Mouse (Mus musculus) limb, embryonic 12.5 days (tissue): ENCODE measurements at regions not wholly inside any gene's neighbourhood (a gene's known extent, or its start where the extent isn't known, plus 50 kb on each side); places are given as distances from the start of the nearest gene placed in this dataset.

Experiments used
- ATAC-seq: fragments of 200-750 bp; cut with Nextera tagmentation; 2 replicates; pipeline ENCODE4 v1.8.0; 2017; ENCODE audit warnings: low read depth, moderate TSS enrichment; ENCODE audit not compliant: insufficient number of reproducible peaks, insufficient read depth, low FRiP score, low TSS enrichment
- H3K27ac ChIP-seq: fragments of 300-500 bp; sonication (generic); 2 replicates; pipeline ENCODE4 v1.5.1; 2016; ENCODE audit warnings: mild to moderate bottlenecking, moderate library complexity
- H3K27me3 ChIP-seq: fragments of 300-500 bp; sonication (generic); 2 replicates; pipeline ENCODE4 v1.6.1; 2016; ENCODE audit warnings: mild to moderate bottlenecking, moderate library complexity
- H3K36me3 ChIP-seq: fragments of 300-500 bp; sonication (generic); 2 replicates; pipeline ENCODE4 v1.6.1; 2016; ENCODE audit warnings: mild to moderate bottlenecking, moderate library complexity
- H3K4me1 ChIP-seq: fragments of 300-500 bp; sonication (generic); replicated peaks from 2 replicates; pipeline ENCODE4 v1.6.1; 2016
- H3K4me2 ChIP-seq: fragments of 300-500 bp; sonication (generic); 2 replicates; pipeline ENCODE4 v1.6.1; 2016; ENCODE audit warnings: mild to moderate bottlenecking, moderate library complexity
- H3K4me3 ChIP-seq: fragments of 300-500 bp; sonication (generic); replicated peaks from 2 replicates; pipeline ENCODE4 v1.5.1; 2016; ENCODE audit warnings: mild to moderate bottlenecking
- H3K9ac ChIP-seq: fragments of 300-500 bp; sonication (generic); replicated peaks from 2 replicates; pipeline ENCODE4 v1.6.1; 2016; ENCODE audit warnings: mild to moderate bottlenecking, moderate library complexity
- H3K9me3 ChIP-seq: fragments of 300-500 bp; sonication (generic); 2 replicates; pipeline ENCODE4 v1.6.1; 2016; ENCODE audit warnings: mild to moderate bottlenecking, moderate library complexity
- WGBS: fragments of 180-500 bp; shearing (Covaris S2); methylation state at CpG from one replicate; pipeline ENCODE4 v1.1.7; 2016; 5-methylcytosine and 5-hydroxymethylcytosine counted together

DNA sequence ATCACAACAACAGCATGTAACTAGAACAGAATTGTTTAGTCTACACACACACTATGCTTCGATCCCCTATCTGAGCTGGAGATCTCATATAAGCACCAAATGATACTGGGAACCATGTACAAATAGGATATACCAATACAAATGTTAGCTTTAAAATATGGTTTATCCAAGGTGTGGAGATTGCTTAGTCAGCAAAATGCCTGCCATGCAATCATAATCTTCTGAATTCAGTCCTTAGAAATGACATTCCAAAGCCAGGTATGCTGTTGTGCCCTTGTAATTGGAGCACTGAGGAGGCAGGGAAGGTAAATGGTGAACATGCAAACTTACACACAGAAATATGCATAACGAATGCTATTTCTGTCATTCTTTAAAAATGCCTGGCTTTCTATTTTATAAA lies 54.0 kb upstream of the Thsd7b start:
- H3K9ac ChIP-seq: no peak overlapping the region
- H3K4me2 ChIP-seq: no peak overlapping the region
- H3K27me3 ChIP-seq: no peaks in the 10 kb centered on the region
- no peaks in the 10 kb centered on the region for H3K36me3 ChIP-seq
- 86% methylated on average over 2 of the region's 2 CpGs for WGBS
- ATAC-seq: no peak
- no peaks in the 10 kb centered on the region for H3K9me3 ChIP-seq
- H3K4me3 ChIP-seq: no peak overlapping the region
- no peaks in the 10 kb centered on the region for H3K4me1 ChIP-seq
- no peak overlapping the region for H3K27ac ChIP-seq

DNA sequence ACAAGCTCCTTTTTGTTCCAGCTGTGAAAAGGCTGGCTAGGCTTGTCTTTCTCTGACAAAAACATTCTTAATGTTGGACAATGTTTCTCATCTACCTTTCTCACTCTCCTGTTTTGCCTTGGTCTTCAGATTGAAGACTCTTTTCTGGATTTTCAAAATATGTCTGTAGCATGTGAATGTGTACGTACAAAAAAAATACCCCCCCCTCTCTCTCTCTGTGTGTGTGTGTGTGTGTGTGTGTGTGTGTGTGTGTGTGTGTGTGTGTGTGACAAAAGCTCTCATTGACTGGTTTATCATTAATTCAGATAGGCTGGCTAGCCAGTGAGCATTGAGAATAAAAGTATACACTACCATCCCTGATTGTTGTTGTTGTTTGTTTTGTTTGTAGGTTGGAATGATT lies 64.3 kb upstream of the Thsd7b start:
- H3K27me3 ChIP-seq: no peaks in the 10 kb centered on the region
- no peak overlapping the region for H3K27ac ChIP-seq
- H3K9me3 ChIP-seq: no peaks in the 10 kb centered on the region
- H3K4me3 ChIP-seq: no peak overlapping the region
- ATAC-seq: no peak
- WGBS: 90% methylated on average over 1 of the region's 1 CpGs
- no peaks in the 10 kb centered on the region for H3K36me3 ChIP-seq
- no peak overlapping the region for H3K4me2 ChIP-seq
- no peak overlapping the region for H3K9ac ChIP-seq
- H3K4me1 ChIP-seq: no peaks in the 10 kb centered on the region

GRCm38 (mm10) chr1:129208406-129208805 lies 64.7 kb upstream of the Thsd7b start:
- H3K4me3 ChIP-seq: no peak overlapping the region
- H3K9me3 ChIP-seq: no peaks in the 10 kb centered on the region
- H3K4me1 ChIP-seq: no peaks in the 10 kb centered on the region
- no peak for ATAC-seq
- no peak overlapping the region for H3K4me2 ChIP-seq
- no peaks in the 10 kb centered on the region for H3K36me3 ChIP-seq
- no peak overlapping the region for H3K9ac ChIP-seq
- H3K27me3 ChIP-seq: no peaks in the 10 kb centered on the region
- H3K27ac ChIP-seq: no peak overlapping the region
- WGBS: 79% methylated on average over 2 of the region's 2 CpGs

DNA sequence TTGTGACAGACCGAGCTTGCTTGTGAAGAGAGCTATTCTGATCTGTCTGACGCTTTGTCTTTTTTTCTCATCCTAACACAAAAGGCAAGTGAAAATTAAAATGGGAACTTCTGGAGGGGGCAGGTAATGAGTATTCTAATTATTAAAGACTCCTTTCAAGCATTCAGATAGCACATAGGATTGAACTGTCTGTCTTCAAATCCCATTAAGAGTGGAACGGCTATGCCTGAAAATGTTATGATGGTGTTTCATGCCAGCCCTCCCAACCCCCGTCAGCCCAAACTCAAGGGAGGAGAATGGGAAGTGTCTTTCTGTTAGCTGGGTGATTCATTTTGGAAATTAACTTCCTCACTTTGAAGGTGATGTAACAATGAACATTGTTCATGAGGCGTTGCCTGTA lies 65.4 kb upstream of the Thsd7b start:
- no peak overlapping the region for H3K9ac ChIP-seq
- 90% methylated on average over 5 of the region's 5 CpGs for WGBS
- no peak for ATAC-seq

DNA sequence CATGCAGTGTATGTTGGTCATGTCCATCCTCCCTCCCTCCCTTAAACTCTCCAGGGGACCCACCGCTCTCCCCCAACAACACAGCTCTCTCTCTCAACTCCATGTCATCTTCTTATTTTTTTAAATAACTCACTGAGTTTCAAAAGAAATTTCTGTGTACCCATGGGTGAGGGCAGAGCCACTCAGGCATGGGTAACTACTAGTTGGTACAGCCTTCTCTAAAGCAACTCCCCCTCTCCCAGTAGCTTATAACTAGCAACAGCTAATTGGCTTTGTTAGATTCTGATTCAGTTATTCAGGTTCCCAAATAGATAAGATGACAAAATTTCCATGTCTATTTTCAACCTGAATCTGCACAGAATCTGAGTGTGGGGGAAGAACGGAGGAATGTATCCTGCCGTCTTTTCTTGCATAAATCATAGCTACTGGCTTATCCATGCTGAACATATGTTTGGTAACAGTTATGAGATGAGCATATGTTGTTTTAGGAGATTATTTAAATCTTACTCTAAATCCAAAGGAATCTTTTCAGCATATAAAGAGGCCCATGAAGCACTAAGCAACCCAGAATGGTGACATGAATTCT lies 92.8 kb upstream of the Thsd7b start:
- WGBS: 86% methylated on average over 3 of the region's 3 CpGs
- Histone ChIP-seq H3K4me2 (no peak overlapping the region), H3K4me1 (no peaks in the 10 kb centered on the region), H3K27me3 (no peaks in the 10 kb centered on the region), H3K9me3 (no peaks in the 10 kb centered on the region), H3K9ac (no peak overlapping the region), H3K4me3 (no peak overlapping the region), H3K36me3 (no peaks in the 10 kb centered on the region), H3K27ac (no peak overlapping the region)
- ATAC-seq: no peak

More for the DNA sequence above, 65.4 kb upstream of the Thsd7b start:
- Histone ChIP-seq H3K4me1 (no peaks in the 10 kb centered on the region), H3K9me3 (no peaks in the 10 kb centered on the region), H3K27me3 (no peaks in the 10 kb centered on the region), H3K36me3 (no peaks in the 10 kb centered on the region), H3K4me3 (no peak overlapping the region), H3K4me2 (no peak overlapping the region), H3K27ac (no peak overlapping the region)

GRCm38 (mm10) chr1:129169936-129170335 lies 103.2 kb upstream of the Thsd7b start:
- no peak overlapping the region for H3K27ac ChIP-seq
- no peaks in the 10 kb centered on the region for H3K27me3 ChIP-seq
- no peak overlapping the region for H3K4me3 ChIP-seq
- H3K4me2 ChIP-seq: no peak overlapping the region
- no peaks in the 10 kb centered on the region for H3K36me3 ChIP-seq
- ATAC-seq: no peak
- H3K9me3 ChIP-seq: no peaks in the 10 kb centered on the region
- H3K9ac ChIP-seq: no peak overlapping the region
- no peaks in the 10 kb centered on the region for H3K4me1 ChIP-seq
- WGBS: 81% methylated on average over 8 of the region's 8 CpGs

GRCm38 (mm10) chr1:129150643-129151042 lies 122.5 kb upstream of the Thsd7b start:
- H3K9ac ChIP-seq: no peak overlapping the region
- 80% methylated on average over 1 of the region's 1 CpGs for WGBS
- H3K27me3 ChIP-seq: no peaks in the 10 kb centered on the region
- no peaks in the 10 kb centered on the region for H3K36me3 ChIP-seq
- H3K27ac ChIP-seq: no peak overlapping the region
- no peaks in the 10 kb centered on the region for H3K4me1 ChIP-seq
- no peak overlapping the region for H3K4me3 ChIP-seq
- H3K9me3 ChIP-seq: no peaks in the 10 kb centered on the region
- ATAC-seq: no peak
- H3K4me2 ChIP-seq: no peak overlapping the region

GRCm38 (mm10) chr1:129148733-129149388 lies 124.2 kb upstream of the Thsd7b start:
- 41% methylated on average over 7 of the region's 7 CpGs for WGBS
- no peak for ATAC-seq
- Histone ChIP-seq H3K4me2 (no peak overlapping the region), H3K9ac (no peak overlapping the region), H3K9me3 (no peaks in the 10 kb centered on the region; the same call in 1 of the 2 replicates), H3K36me3 (no peaks in the 10 kb centered on the region), H3K4me3 (no peak overlapping the region), H3K4me1 (no peaks in the 10 kb centered on the region), H3K27ac (no peak overlapping the region), H3K27me3 (no peaks in the 10 kb centered on the region)

DNA sequence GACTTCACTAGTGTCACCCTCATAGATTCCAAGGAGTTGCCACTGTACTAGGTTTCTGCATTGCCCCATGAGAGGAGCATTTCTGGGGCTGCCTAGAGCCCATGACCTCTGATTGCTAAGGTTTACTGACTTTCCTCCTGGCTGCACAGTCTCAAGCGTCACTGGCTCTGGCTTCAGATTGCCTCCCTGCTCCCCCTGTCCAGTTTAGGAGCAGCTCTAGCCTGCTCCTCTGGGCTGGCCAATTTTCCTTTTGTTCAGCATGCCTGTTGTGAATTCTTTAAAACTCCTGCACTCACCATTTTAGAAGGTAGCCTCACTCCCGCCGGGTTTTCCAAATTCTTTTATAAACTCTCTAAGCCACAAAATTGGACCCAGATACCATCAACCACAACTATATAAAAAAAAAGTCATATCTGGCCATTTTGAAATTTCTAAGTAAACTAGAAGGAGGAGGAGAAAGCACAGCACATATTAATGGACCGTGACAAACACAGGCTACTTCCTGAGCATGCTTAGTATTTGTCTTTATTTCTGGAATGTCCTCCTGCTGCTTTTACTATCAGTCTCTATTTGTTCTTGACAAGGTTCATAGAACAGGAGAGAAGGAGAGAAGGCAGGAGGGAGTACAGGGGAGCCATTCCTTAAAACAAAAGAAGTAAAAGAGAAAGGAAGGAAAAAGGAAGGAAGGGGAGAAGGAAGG lies 126.6 kb upstream of the Thsd7b start:
- no peak overlapping the region for H3K27ac ChIP-seq
- no peaks in the 10 kb centered on the region for H3K4me1 ChIP-seq
- H3K9me3 ChIP-seq: no peaks in the 10 kb centered on the region; the same call in 1 of the 2 replicates
- no peaks in the 10 kb centered on the region for H3K27me3 ChIP-seq
- WGBS: 64% methylated on average over 4 of the region's 4 CpGs
- H3K36me3 ChIP-seq: no peaks in the 10 kb centered on the region
- ATAC-seq: peak; percentile 68; the same call in 1 of the 2 replicates
- no peak overlapping the region for H3K4me2 ChIP-seq
- no peak overlapping the region for H3K9ac ChIP-seq
- H3K4me3 ChIP-seq: no peak overlapping the region

- Histone ChIP-seq H3K4me3 (no peak overlapping the region), H3K27ac (no peak overlapping the region), H3K36me3 (no peaks in the 10 kb centered on the region), H3K4me1 (no peaks in the 10 kb centered on the region), H3K27me3 (no peaks in the 10 kb centered on the region), H3K9ac (no peak overlapping the region), H3K4me2 (no peak overlapping the region), H3K9me3 (no peaks in the 10 kb centered on the region)
- 89% methylated on average over 7 of the region's 7 CpGs for WGBS
- ATAC-seq: no peak
These were observed 134.3 kb upstream of the Thsd7b start for GRCm38 (mm10) chr1:129138783-129139182.

- Histone ChIP-seq H3K27ac (no peak overlapping the region), H3K4me1 (no peaks in the 10 kb centered on the region), H3K9me3 (no peaks in the 10 kb centered on the region), H3K4me3 (no peak overlapping the region), H3K4me2 (no peak overlapping the region), H3K27me3 (no peaks in the 10 kb centered on the region), H3K36me3 (no peaks in the 10 kb centered on the region), H3K9ac (no peak overlapping the region)
- no peak for ATAC-seq
- WGBS: 78% methylated on average over 1 of the region's 1 CpGs
These were observed 166.0 kb upstream of the Thsd7b start for GRCm38 (mm10) chr1:129106961-129107557.
